Mouse (Mus musculus): Measurements from ENCODE around the gene Arhgef28.

GRCm38 (mm10) chr13:97941099-97941498, 265.1 kb downstream of the Arhgef28 start:
- TF ChIP-seq GATA1 (IDR thresholded peaks at IDR 0.05; ENCODE audit: borderline replicate concordance, low read length) (no peak), FLI1 (IDR thresholded peaks at IDR 0.05; ENCODE audit: low read length) (no peak)

Data from megakaryocyte, embryonic 14.5 days (primary cell).